13 mouse cellular contexts compared by ENCODE assay signal in genomic region chr6:38882728-38883171, GRCm38 (mm10). TPM values are rescaled to one million over a fixed set of nuclear protein-coding genes. Genes with fewer than 3 reads are reported as not detected.
DNase-seq lines count a peak whose midpoint lies in the region; ATAC-seq lines count a peak whose summit lies in the region.
"Had no signal": no experiment of that assay in that cellular context is flagged by ENCODE, and none has a peak within 500 bp of the region (broad histone marks: within the 10 kb centered on the region; RNA-seq: fewer than 3 reads in every experiment).

No protein-coding gene starts in this region.

- no peaks in the 10 kb centered on the region for H3K27me3 ChIP-seq in intestine, embryonic 15.5 days (replicated peaks)
- no peaks in the 10 kb centered on the region for H3K27me3 ChIP-seq in stomach, embryonic 16.5 days (ENCODE audit: control insufficient read depth, insufficient read depth, low read length)
- H3K27me3 ChIP-seq: embryonic facial prominence, embryonic 15.5 days had no signal

- peaks cover 19% of the 10 kb centered on the region for H3K4me1 ChIP-seq in intestine, embryonic 15.5 days (replicated peaks)
- peaks cover 19% of the 10 kb centered on the region for H3K4me1 ChIP-seq in stomach, embryonic 16.5 days (ENCODE audit: control insufficient read depth, insufficient read depth, low read length)
- H3K4me1 ChIP-seq: neural tube, embryonic 13.5 days had no signal

- H3K9ac ChIP-seq in intestine, embryonic 15.5 days: no peak overlapping the region
- no peak overlapping the region for H3K9ac ChIP-seq in stomach, embryonic 16.5 days (ENCODE audit: low read length)
- H3K9ac ChIP-seq: embryonic facial prominence, embryonic 15.5 days; neural tube, embryonic 13.5 days had no signal

- no peak for DNase-seq in frontal cortex, postnatal 25 days (ENCODE audit: low spot score in 2 of 2)
- DNase-seq in right cerebral cortex, adult 2 months (ENCODE audit: low spot score in 2 of 2): peak; percentile 32
- no peak for DNase-seq in right cerebral cortex, postnatal 4 days
- DNase-seq in kidney, adult 11 months: no peak
- DNase-seq: adrenal gland, postnatal 10 days; lung, adult 18-20 months had no signal

- peak; percentile 31; the same call in 1 of the 2 replicates for ATAC-seq in frontal cortex, adult (ENCODE audit: low TSS enrichment)
- ATAC-seq in intestine, embryonic 15.5 days: peak; percentile 37
- 0 out of 2 replicates have a peak, but pooled peaks have one; percentile 30 for ATAC-seq in stomach, embryonic 16.5 days (ENCODE audit: insufficient read depth, low FRiP score)
- ATAC-seq in CD4-positive, CD25-positive, alpha-beta regulatory T cell, adult 4 months: no peak

- H3K27ac ChIP-seq in intestine, embryonic 15.5 days: peak overlapping the region; percentile 11; the same call in 1 of the 2 replicates
- peak overlapping the region; percentile 71 for H3K27ac ChIP-seq in stomach, embryonic 16.5 days (ENCODE audit: low read length)
- H3K27ac ChIP-seq: embryonic facial prominence, embryonic 15.5 days; kidney, postnatal 0 days; neural tube, embryonic 13.5 days had no signal

- no peaks in the 10 kb centered on the region for H3K36me3 ChIP-seq in intestine, embryonic 15.5 days
- no peaks in the 10 kb centered on the region for H3K36me3 ChIP-seq in stomach, embryonic 16.5 days (ENCODE audit: control insufficient read depth, insufficient read depth, low read length)
- H3K36me3 ChIP-seq: embryonic facial prominence, embryonic 15.5 days; neural tube, embryonic 13.5 days had no signal

- H3K4me2 ChIP-seq in intestine, embryonic 15.5 days (replicated peaks): no peak overlapping the region
- H3K4me2 ChIP-seq in stomach, embryonic 16.5 days (ENCODE audit: low read depth, low read length): 0 out of 2 replicates have a peak overlapping the region, but pooled peaks have one; percentile 10
- H3K4me2 ChIP-seq: embryonic facial prominence, embryonic 15.5 days; neural tube, embryonic 13.5 days had no signal

- no peak overlapping the region for H3K4me3 ChIP-seq in intestine, embryonic 15.5 days (replicated peaks)
- H3K4me3 ChIP-seq in stomach, embryonic 16.5 days (replicated peaks; ENCODE audit: low read length): no peak overlapping the region
- H3K4me3 ChIP-seq: embryonic facial prominence, embryonic 15.5 days; neural tube, embryonic 13.5 days had no signal

- WGBS in intestine, embryonic 15.5 days: 26% methylated on average over 6 of the region's 6 CpGs
- WGBS in stomach, embryonic 16.5 days: 32% methylated on average over 6 of the region's 6 CpGs

- no peaks in the 10 kb centered on the region for H3K9me3 ChIP-seq in intestine, embryonic 15.5 days
- H3K9me3 ChIP-seq in stomach, embryonic 16.5 days (replicated peaks; ENCODE audit: control insufficient read depth, low read length): no peaks in the 10 kb centered on the region
- H3K9me3 ChIP-seq: embryonic facial prominence, embryonic 15.5 days; neural tube, embryonic 13.5 days had no signal

RNA-seq across cellular contexts. Expression of gene Hipk2, which starts 6.8 kb away (rescaled TPM):
- 20.2 and 23.3 TPM in 2 replicates for polyA plus RNA-seq in intestine, embryonic 15.5 days (2015; fragmentation: Nextera tagmentation; extraction: Ambion mirVana)
- polyA plus RNA-seq in stomach, embryonic 16.5 days (2015; fragmentation: Nextera tagmentation; extraction: Ambion mirVana): 21.5 and 21.6 TPM in 2 replicates
- polyA plus RNA-seq in CD4-positive, CD25-positive, alpha-beta regulatory T cell, adult 4 months (2017; shearing (Covaris generic)): 10 to 100 TPM; 16.1 to 16.5 TPM

RNA-seq across cellular contexts. Expression of gene Tbxas1, which starts 7.5 kb away (rescaled TPM):
- 3.4 and 4.0 TPM in 2 replicates for polyA plus RNA-seq in intestine, embryonic 15.5 days (2015; fragmentation: Nextera tagmentation; extraction: Ambion mirVana)
- 4.4 TPM in 2 replicates for polyA plus RNA-seq in stomach, embryonic 16.5 days (2015; fragmentation: Nextera tagmentation; extraction: Ambion mirVana)
- under 1 TPM in 1 of 2 experiments, not detected in 1; 0.91 TPM for polyA plus RNA-seq in CD4-positive, CD25-positive, alpha-beta regulatory T cell, adult 4 months (2017; shearing (Covaris generic))

Comparison
In these comparisons a context has a peak if more than half of its experiments do, and no peak if none do; other contexts are left out.
1. DNase-seq: peak in right cerebral cortex, adult 2 months (2 of 2); none in frontal cortex, postnatal 25 days (0 of 2), right cerebral cortex, postnatal 4 days (single experiment) and kidney, adult 11 months (single experiment).